Mouse (Mus musculus) MEL (cell line): ENCODE results near the gene Gphb5.
A peak's percentile ranks its signal among the peaks of the same experiment; 100 is the strongest.

Experiments
- CTCF ChIP-seq, 3 experiments: IDR thresholded peaks in 2 of 3; conservative IDR thresholded peaks in 1 of 3; 2 replicates each; pipeline ENCODE4 v1.5.1; 2011 to 2012; ENCODE audit warnings: low read length in 3 of 3, low read depth in 2 of 3, mild to moderate bottlenecking in 2 of 3, improper control_type of control experiment in 1 of 3, inconsistent platforms in 1 of 3, mixed read lengths in 1 of 3, moderate library complexity in 1 of 3; ENCODE audit not compliant: control insufficient read depth in 1 of 3, insufficient read depth in 1 of 3, poor library complexity in 1 of 3, severe bottlenecking in 1 of 3
- MAFK ChIP-seq: IDR thresholded peaks from 2 replicates; pipeline ENCODE4 v1.6.1; 2011; ENCODE audit warnings: low read depth, mild to moderate bottlenecking, low read length, improper control_type of control experiment, borderline replicate concordance
- POLR2A ChIP-seq, 2 experiments: IDR thresholded peaks; 2 replicates each; pipeline ENCODE4 v1.6.1; 2011 to 2012; ENCODE audit warnings: low read length in 2 of 2, mild to moderate bottlenecking in 2 of 2, control low read depth in 1 of 2, improper control_type of control experiment in 1 of 2, low read depth in 1 of 2, moderate library complexity in 1 of 2; ENCODE audit not compliant: control insufficient read depth in 1 of 2, insufficient read depth in 1 of 2, poor library complexity in 1 of 2
- SIN3A ChIP-seq: IDR thresholded peaks from 2 replicates; pipeline ENCODE4 v1.6.1; 2012; ENCODE audit warnings: low read length, improper control_type of control experiment, inconsistent platforms

DNA sequence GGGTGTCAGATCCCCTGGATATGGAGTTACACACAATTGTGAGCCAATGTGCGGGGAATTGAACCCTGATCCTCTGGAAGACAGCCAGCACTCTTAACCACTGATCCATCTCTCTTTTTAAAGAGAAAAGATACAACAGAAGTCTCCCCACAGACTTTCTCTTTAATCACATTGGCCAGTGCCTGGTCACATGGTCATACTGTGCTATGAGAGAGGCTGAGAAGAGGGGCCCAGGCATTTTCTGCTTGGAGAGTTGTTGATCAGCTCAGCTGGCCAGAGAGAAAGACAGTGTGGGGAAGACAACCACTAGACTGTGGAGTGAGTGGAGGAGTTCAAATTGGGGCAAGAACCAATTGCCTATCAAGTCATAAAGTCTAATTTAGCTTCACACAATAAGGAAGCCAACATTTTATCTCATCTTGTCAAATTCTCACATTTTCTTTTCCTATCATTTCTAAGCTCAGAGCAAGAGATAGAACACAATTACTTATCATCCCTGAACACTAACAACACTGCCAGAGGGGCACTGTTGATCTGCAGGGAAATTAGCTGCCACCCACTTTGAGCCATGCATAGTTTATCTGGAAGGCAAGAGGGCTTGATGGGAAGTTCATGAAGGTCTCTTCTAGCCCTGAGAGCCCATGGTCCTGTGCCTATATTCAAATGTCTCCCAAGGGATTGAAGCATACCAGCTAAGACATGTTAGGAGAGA, 13.3 kb upstream of the Gphb5 start:
- TF ChIP-seq MAFK = no peak
- peak in 1 of 3 experiments; percentile 17; a peak in 2 of 6 replicates for TF ChIP-seq CTCF (IDR thresholded peaks at IDR 0.05 in 2 of 3, conservative IDR thresholded peaks at IDR 0.05 in 1 of 3; ENCODE audit: control insufficient read depth in 1 of 3, insufficient read depth in 1 of 3, low read depth in 2 of 3, low read length in 3 of 3, poor library complexity in 1 of 3, severe bottlenecking in 1 of 3)
- no peak for TF ChIP-seq SIN3A
- no peak for TF ChIP-seq POLR2A (IDR thresholded peaks at IDR 0.05; ENCODE audit: control insufficient read depth in 1 of 2, insufficient read depth in 1 of 2, low read depth in 1 of 2, low read length in 2 of 2, poor library complexity in 1 of 2)
